Mouse (Mus musculus): ENCODE results near the gene Rbmxl1. TPM values are rescaled to one million over a fixed set of nuclear protein-coding genes. Genes with fewer than 3 reads are reported as not detected.

Rbmxl1 gene
- polyA plus RNA-seq (2015; fragmentation: Nextera tagmentation; extraction: Ambion mirVana), result 121 and 130 TPM in 2 replicates

DNA sequence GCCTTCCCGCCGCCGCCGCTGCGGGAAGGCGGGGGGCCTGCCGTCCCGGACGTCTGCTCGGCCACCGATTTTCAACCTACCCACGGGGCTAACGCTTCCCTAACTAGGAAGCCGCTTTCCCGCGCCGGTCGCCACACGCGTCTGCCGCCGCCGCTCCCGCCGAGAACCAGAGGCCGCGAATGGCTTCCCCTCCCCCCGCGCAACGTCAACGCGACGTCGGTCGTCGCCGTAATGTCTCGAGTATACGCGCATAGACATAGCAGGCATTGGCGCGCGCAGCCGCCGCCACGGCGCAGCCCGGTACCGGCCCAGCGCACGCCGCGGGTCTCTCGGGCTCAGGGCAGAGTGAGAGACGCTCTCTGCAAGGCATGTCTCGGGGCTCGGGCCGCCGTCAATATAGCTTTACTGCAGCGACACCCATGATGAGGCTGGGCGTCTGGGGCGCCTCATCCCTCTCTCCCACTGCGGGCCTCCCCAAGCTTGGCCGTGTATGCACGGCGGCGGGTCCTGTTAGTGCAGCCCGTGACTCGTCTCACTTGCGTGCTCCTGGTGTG is at the start of gene Rbmxl1:
Gene Rbmxl1, minus strand, starts transcription at position 180 of the 554 bp plus-strand sequence.

GRCm38 (mm10) chr8:78509273-78510031 is 754 bp upstream of the Rbmxl1 start, which contains the start of gene Slc10a7:
TSS of gene Slc10a7 (plus strand) at chr8:78509346.

Other genes with a start within 250 kb of the Rbmxl1 start
- gene Pou4f2, start 72.3 kb downstream of the Rbmxl1 start, polyA plus RNA-seq (2015; fragmentation: Nextera tagmentation; extraction: Ambion mirVana), result not detected in 2 replicates
- gene Slc10a7, start 448 bp upstream of the Rbmxl1 start, polyA plus RNA-seq (2015; fragmentation: Nextera tagmentation; extraction: Ambion mirVana), result 9.6 and 11.0 TPM in 2 replicates